Mouse (Mus musculus): ENCODE measurements around the gene R3hdm2. TPM values are rescaled to one million over a fixed set of nuclear protein-coding genes. Genes with fewer than 3 reads are reported as not detected.

R3hdm2 gene
- polyA plus RNA-seq, 1 experiment from 2014 or later = 29.0 TPM

GRCm38 (mm10) chr10:127512813-127513212 lies 132.7 kb downstream of the R3hdm2 start:
- peaks cover 3% of the 10 kb centered on the region; the same call in 1 of the 2 replicates for H3K36me3 ChIP-seq (ENCODE audit: insufficient read depth, low read length)
- no peak overlapping the region for H3K27ac ChIP-seq (ENCODE audit: low read length)
- H3K4me3 ChIP-seq (ENCODE audit: low read length) = peak overlapping the region; percentile 13
- H3K4me2 ChIP-seq (replicated peaks; ENCODE audit: low read depth, low read length) = peak overlapping the region; percentile 82
- under 1% methylated on average over 27 of the region's 27 CpGs for WGBS
- peaks cover 85% of the 10 kb centered on the region for H3K4me1 ChIP-seq (ENCODE audit: insufficient read depth, low read length)
- H3K9me3 ChIP-seq (ENCODE audit: low read length) = no peaks in the 10 kb centered on the region
- H3K27me3 ChIP-seq (ENCODE audit: insufficient read depth, low read length) = peaks cover 73% of the 10 kb centered on the region
- H3K9ac ChIP-seq (replicated peaks; ENCODE audit: low read length) = peak overlapping the region; percentile 8; the same call in 1 of the 2 replicates
- peak; percentile 26; the same call in 1 of the 2 replicates for ATAC-seq (ENCODE audit: low FRiP score, low TSS enrichment)

GRCm38 (mm10) chr10:127513501-127514091 lies 133.5 kb downstream of the R3hdm2 start:
- Histone ChIP-seq H3K4me1 (ENCODE audit: insufficient read depth, low read length) (peaks cover 80% of the 10 kb centered on the region), H3K4me3 (ENCODE audit: low read length) (0 out of 2 replicates have a peak overlapping the region, but pooled peaks have one; percentile 13), H3K36me3 (ENCODE audit: insufficient read depth, low read length) (peaks cover 11% of the 10 kb centered on the region; the same call in 1 of the 2 replicates), H3K9ac (replicated peaks; ENCODE audit: low read length) (no peak overlapping the region), H3K27me3 (ENCODE audit: insufficient read depth, low read length) (peaks cover 76% of the 10 kb centered on the region), H3K9me3 (ENCODE audit: low read length) (no peaks in the 10 kb centered on the region), H3K4me2 (replicated peaks; ENCODE audit: low read depth, low read length) (peak overlapping the region; percentile 82), H3K27ac (ENCODE audit: low read length) (no peak overlapping the region)
- 1% methylated on average over 16 of the region's 16 CpGs for WGBS
- ATAC-seq (ENCODE audit: low FRiP score, low TSS enrichment) = no peak

- no peak overlapping the region for H3K9ac ChIP-seq (replicated peaks; ENCODE audit: low read length)
- no peak for ATAC-seq (ENCODE audit: low FRiP score, low TSS enrichment)
- 17% methylated on average over 13 of the region's 13 CpGs for WGBS
- peaks cover 13% of the 10 kb centered on the region; the same call in 1 of the 2 replicates for H3K36me3 ChIP-seq (ENCODE audit: insufficient read depth, low read length)
- H3K27me3 ChIP-seq (ENCODE audit: insufficient read depth, low read length) = peaks cover 74% of the 10 kb centered on the region
- peak overlapping the region; percentile 19; the same call in 1 of the 2 replicates for H3K27ac ChIP-seq (ENCODE audit: low read length)
- H3K4me1 ChIP-seq (ENCODE audit: insufficient read depth, low read length) = peaks cover 76% of the 10 kb centered on the region
- H3K4me2 ChIP-seq (replicated peaks; ENCODE audit: low read depth, low read length) = peak overlapping the region; percentile 52; the same call in 1 of the 2 replicates
- no peak overlapping the region for H3K4me3 ChIP-seq (ENCODE audit: low read length)
- H3K9me3 ChIP-seq (ENCODE audit: low read length) = no peaks in the 10 kb centered on the region
These were observed 134.1 kb downstream of the R3hdm2 start for GRCm38 (mm10) chr10:127514111-127514698.

GRCm38 (mm10) chr10:127514764-127515163 lies 134.6 kb downstream of the R3hdm2 start, which contains the start of gene Ndufa4l2:
Gene Ndufa4l2, plus strand, starts transcription at chr10:127514967.
- Histone ChIP-seq H3K36me3 (ENCODE audit: insufficient read depth, low read length) (peaks cover 17% of the 10 kb centered on the region), H3K9me3 (ENCODE audit: low read length) (no peaks in the 10 kb centered on the region), H3K4me3 (ENCODE audit: low read length) (peak within 1 kb of the TSS; percentile 17), H3K4me1 (ENCODE audit: insufficient read depth, low read length) (peaks cover 70% of the 10 kb centered on the region), H3K9ac (replicated peaks; ENCODE audit: low read length) (peak within 1 kb of the TSS; percentile 9; the same call in 1 of the 2 replicates), H3K27me3 (ENCODE audit: insufficient read depth, low read length) (peaks cover 68% of the 10 kb centered on the region), H3K27ac (ENCODE audit: low read length) (peak within 1 kb of the TSS; percentile 31; the same call in 1 of the 2 replicates), H3K4me2 (replicated peaks; ENCODE audit: low read depth, low read length) (peak within 1 kb of the TSS; percentile 52)
- 16% methylated on average over 6 of the region's 6 CpGs for WGBS
- ATAC-seq (ENCODE audit: low FRiP score, low TSS enrichment) = no peak

GRCm38 (mm10) chr10:127515271-127515982 lies 135.3 kb downstream of the R3hdm2 start:
- Histone ChIP-seq H3K36me3 (ENCODE audit: insufficient read depth, low read length) (peaks cover 22% of the 10 kb centered on the region), H3K9me3 (ENCODE audit: low read length) (no peaks in the 10 kb centered on the region), H3K4me3 (ENCODE audit: low read length) (peak overlapping the region; percentile 17), H3K4me1 (ENCODE audit: insufficient read depth, low read length) (peaks cover 68% of the 10 kb centered on the region), H3K27me3 (ENCODE audit: insufficient read depth, low read length) (peaks cover 62% of the 10 kb centered on the region), H3K9ac (replicated peaks; ENCODE audit: low read length) (peak overlapping the region; percentile 9; the same call in 1 of the 2 replicates), H3K4me2 (replicated peaks; ENCODE audit: low read depth, low read length) (peak overlapping the region; percentile 52), H3K27ac (ENCODE audit: low read length) (peak overlapping the region; percentile 31; the same call in 1 of the 2 replicates)
- WGBS = 31% methylated on average over 9 of the region's 9 CpGs
- no peak for ATAC-seq (ENCODE audit: low FRiP score, low TSS enrichment)

GRCm38 (mm10) chr10:127515983-127516459 lies 135.9 kb downstream of the R3hdm2 start:
- peak overlapping the region; percentile 52 for H3K4me2 ChIP-seq (replicated peaks; ENCODE audit: low read depth, low read length)
- peaks cover 70% of the 10 kb centered on the region for H3K4me1 ChIP-seq (ENCODE audit: insufficient read depth, low read length)
- H3K36me3 ChIP-seq (ENCODE audit: insufficient read depth, low read length) = peaks cover 22% of the 10 kb centered on the region
- ATAC-seq (ENCODE audit: low FRiP score, low TSS enrichment) = no peak
- peaks cover 56% of the 10 kb centered on the region for H3K27me3 ChIP-seq (ENCODE audit: insufficient read depth, low read length)
- H3K27ac ChIP-seq (ENCODE audit: low read length) = peak overlapping the region; percentile 78
- WGBS = 22% methylated on average over 8 of the region's 8 CpGs
- H3K9ac ChIP-seq (replicated peaks; ENCODE audit: low read length) = peak overlapping the region; percentile 47
- H3K4me3 ChIP-seq (ENCODE audit: low read length) = peak overlapping the region; percentile 31
- H3K9me3 ChIP-seq (ENCODE audit: low read length) = no peaks in the 10 kb centered on the region

- Histone ChIP-seq H3K9me3 (ENCODE audit: low read length) (no peaks in the 10 kb centered on the region), H3K36me3 (ENCODE audit: insufficient read depth, low read length) (peaks cover 22% of the 10 kb centered on the region), H3K27me3 (ENCODE audit: insufficient read depth, low read length) (peaks cover 49% of the 10 kb centered on the region), H3K9ac (replicated peaks; ENCODE audit: low read length) (peak overlapping the region; percentile 47), H3K27ac (ENCODE audit: low read length) (peak overlapping the region; percentile 78), H3K4me3 (ENCODE audit: low read length) (peak overlapping the region; percentile 31), H3K4me2 (replicated peaks; ENCODE audit: low read depth, low read length) (peak overlapping the region; percentile 52), H3K4me1 (ENCODE audit: insufficient read depth, low read length) (peaks cover 70% of the 10 kb centered on the region)
- WGBS = 5% methylated on average over 30 of the region's 30 CpGs
- ATAC-seq (ENCODE audit: low FRiP score, low TSS enrichment) = peak; percentile 16
These were observed 136.6 kb downstream of the R3hdm2 start for GRCm38 (mm10) chr10:127516576-127517260.

- Histone ChIP-seq H3K9me3 (ENCODE audit: low read length) (no peaks in the 10 kb centered on the region), H3K4me2 (replicated peaks; ENCODE audit: low read depth, low read length) (no peak overlapping the region), H3K4me3 (ENCODE audit: low read length) (no peak overlapping the region), H3K4me1 (ENCODE audit: insufficient read depth, low read length) (peaks cover 63% of the 10 kb centered on the region), H3K27ac (ENCODE audit: low read length) (no peak overlapping the region), H3K36me3 (ENCODE audit: insufficient read depth, low read length) (peaks cover 22% of the 10 kb centered on the region), H3K9ac (replicated peaks; ENCODE audit: low read length) (no peak overlapping the region), H3K27me3 (ENCODE audit: insufficient read depth, low read length) (peaks cover 42% of the 10 kb centered on the region)
- ATAC-seq (ENCODE audit: low FRiP score, low TSS enrichment) = no peak
- 93% methylated on average over 22 of the region's 22 CpGs for WGBS
These were observed 137.8 kb downstream of the R3hdm2 start for GRCm38 (mm10) chr10:127517941-127518340.

GRCm38 (mm10) chr10:127519041-127519701 lies 139.0 kb downstream of the R3hdm2 start:
- H3K4me2 ChIP-seq (replicated peaks; ENCODE audit: low read depth, low read length) = no peak overlapping the region
- no peak overlapping the region for H3K9ac ChIP-seq (replicated peaks; ENCODE audit: low read length)
- 92% methylated on average over 26 of the region's 26 CpGs for WGBS
- H3K27me3 ChIP-seq (ENCODE audit: insufficient read depth, low read length) = peaks cover 42% of the 10 kb centered on the region
- H3K4me3 ChIP-seq (ENCODE audit: low read length) = no peak overlapping the region
- H3K36me3 ChIP-seq (ENCODE audit: insufficient read depth, low read length) = peaks cover 22% of the 10 kb centered on the region
- peaks cover 52% of the 10 kb centered on the region for H3K4me1 ChIP-seq (ENCODE audit: insufficient read depth, low read length)
- H3K9me3 ChIP-seq (ENCODE audit: low read length) = no peaks in the 10 kb centered on the region
- no peak overlapping the region for H3K27ac ChIP-seq (ENCODE audit: low read length)
- ATAC-seq (ENCODE audit: low FRiP score, low TSS enrichment) = no peak
